Mouse (Mus musculus): ENCODE data around the gene Zfp600.
"Not testable (repeated sequence)": the region's sequence is repeated elsewhere in the genome, so short reads cannot be mapped to it uniquely, and the experiment has no call there.

The Zfp600 gene

GRCm38 (mm10) chr4:146156524-146156923, at the start of gene Zfp600:
Gene Zfp600, plus strand, starts transcription at chr4:146156824.
- not testable (repeated sequence) for DNase-seq

- DNase-seq, result not testable (repeated sequence)
These were observed 6.3 kb downstream of the Zfp600 start for GRCm38 (mm10) chr4:146162893-146163292.

- not testable (repeated sequence) for DNase-seq
These were observed 10.7 kb downstream of the Zfp600 start for GRCm38 (mm10) chr4:146167202-146167832.

DNA sequence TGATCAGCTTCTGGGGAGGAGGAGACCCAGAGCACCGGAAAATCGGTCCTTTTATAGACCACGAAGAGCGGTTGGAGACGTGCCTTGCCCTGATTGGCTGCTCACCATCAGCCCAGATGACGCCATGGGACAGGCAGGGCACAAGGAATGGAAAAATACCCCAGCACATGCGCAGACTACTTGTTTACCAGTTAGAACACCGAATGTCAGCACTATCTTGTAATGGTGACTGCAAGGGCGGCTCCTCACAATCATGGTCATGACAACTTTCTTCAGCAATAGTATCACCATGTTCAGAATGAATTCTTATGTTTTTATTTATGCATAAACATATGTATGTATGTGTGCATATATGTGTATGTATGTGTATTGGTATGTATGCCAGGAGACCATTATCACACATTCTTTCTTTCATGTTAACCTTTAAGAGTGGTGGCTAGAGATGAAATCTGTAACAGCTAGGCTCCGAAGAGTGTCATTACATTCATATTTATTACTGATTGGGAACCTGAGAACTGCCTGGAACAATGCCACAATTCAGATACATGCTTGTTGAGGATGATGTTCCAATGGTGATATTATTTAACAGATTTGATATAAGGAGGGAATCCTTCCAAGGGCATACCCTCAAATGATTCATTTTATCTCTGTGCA, 11.4 kb downstream of the Zfp600 start:
- not testable (repeated sequence) for DNase-seq

DNA sequence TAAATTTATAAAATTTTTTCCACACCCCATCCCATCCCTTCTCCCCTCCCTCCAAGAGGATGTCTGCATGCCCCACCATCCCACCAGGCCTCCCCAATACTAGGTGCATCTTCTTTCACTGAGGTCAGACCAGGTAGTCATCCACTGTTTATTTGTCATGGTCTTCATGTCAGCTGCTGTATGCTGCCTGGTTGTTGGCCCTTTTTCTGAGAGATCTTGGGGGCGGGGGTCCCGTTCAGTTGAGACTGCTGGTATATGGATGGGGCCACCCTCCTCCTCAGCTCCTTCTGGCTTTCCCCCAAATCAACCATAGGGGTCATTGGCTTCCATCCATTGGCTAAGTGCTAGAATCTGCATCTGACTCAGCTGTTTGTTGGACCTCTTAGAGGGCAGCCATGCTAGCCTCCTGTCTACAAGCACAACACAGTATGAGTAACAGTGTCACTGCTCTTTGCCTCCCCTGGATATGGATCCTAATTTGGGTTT, 12.1 kb downstream of the Zfp600 start:
- not testable (repeated sequence) for DNase-seq

- DNase-seq, result not testable (repeated sequence)
These were observed 17.0 kb downstream of the Zfp600 start for GRCm38 (mm10) chr4:146173378-146174226.

- DNase-seq, result not testable (repeated sequence)
These were observed 47.7 kb downstream of the Zfp600 start for GRCm38 (mm10) chr4:146204357-146204756.

DNA sequence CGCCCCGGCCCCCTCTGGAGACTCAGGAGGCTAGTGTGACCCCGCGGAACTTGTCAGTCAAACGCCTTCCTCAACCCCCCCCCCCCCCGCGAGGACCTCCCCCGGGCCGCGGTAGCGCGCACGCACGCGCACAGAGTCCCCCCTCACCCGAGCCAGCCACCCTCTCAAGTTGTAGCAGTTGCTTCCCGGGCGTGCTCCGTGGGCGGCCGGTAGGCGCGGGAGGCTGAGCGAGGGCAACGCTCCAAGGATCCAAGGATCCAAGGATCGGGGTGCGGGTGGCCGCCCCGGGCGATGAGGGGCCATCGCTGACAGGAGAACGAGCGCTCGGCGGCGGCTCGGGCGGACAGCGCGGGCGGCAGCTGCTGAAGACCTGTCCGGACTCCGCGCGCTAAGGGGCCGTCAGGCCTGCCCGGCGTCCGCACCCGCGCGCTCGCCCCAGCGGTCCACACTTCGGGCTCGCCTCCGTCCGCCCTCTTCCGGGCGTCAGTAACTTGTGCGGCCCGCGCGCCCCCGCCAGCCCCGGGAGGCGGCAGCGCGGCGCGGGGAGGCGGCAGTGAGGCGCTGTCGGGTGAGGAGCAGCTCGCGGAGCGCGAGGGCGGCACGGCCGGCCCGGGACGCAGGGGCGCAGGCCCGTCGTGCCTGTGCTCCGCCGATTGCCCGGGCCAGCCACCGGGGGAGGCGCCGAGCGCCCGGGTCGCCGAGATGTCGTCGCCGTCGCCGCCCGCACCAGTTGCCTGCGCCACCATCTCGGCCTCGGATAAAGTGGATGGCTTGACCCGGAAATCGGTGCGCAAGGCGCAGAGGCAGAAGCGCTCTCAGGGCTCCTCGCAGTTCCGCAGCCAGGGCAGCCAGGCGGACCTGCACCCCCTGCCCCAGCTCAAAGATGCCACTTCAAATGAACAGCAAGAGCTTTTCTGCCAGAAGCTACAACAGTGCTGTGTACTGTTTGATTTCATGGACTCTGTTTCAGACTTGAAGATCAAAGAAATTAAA, 82.9 kb downstream of the Zfp600 start:
- not testable (repeated sequence) for DNase-seq

GRCm38 (mm10) chr4:146242119-146242518, 85.5 kb downstream of the Zfp600 start:
- not testable (repeated sequence) for DNase-seq

All from cerebellum, adult 11 months (tissue).